Mouse (Mus musculus): ENCODE data around the gene Cnpy3. TPM values are rescaled to one million over a fixed set of nuclear protein-coding genes. Genes with fewer than 3 reads are reported as not detected.
A peak's percentile ranks its signal among the peaks of the same experiment; 100 is the strongest.

The Cnpy3 gene
- polyA plus RNA-seq, 1 experiment from 2014 or later = 67.7 TPM

DNA sequence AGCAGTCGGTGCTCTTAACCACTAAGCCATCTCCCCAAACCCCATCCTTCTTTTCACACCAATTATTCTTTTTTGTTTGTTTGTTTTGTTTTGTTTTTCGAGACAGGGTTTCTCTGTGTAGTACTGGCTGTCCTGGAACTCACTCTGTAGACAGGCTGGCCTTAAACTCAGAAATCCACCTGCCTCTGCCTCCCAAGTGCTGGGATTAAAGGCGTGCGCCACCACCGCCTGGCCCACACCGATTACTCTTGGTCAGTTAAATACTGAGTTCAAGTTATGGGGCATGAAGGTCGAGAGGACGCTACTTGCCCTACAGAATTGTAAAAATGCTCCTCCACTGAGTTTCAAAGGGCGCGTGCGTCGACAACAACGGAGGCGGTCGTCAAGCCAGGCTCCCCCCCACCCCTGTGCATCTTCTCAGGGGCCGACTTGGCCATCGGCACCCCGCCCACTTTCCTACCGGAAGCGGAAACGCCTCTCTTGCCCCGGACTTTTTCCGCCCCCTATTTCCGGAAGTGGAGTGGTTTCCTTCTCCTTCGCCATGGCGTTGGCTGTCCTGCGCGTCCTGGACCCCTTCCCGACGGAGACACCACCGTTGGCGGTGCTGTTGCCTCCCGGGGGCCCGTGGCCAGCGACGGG is 40.9 kb downstream of the Cnpy3 start, which contains the start of gene Pex6:
TSS of gene Pex6 (plus strand) at position 505 of the 639 bp plus-strand sequence.
- WGBS = 7% methylated on average over 36 of the region's 36 CpGs
- Histone ChIP-seq H3K4me3 (peak within 1 kb of the TSS; percentile 100), H3K27me3 (no peaks in the 10 kb centered on the region), H3K4me1 (peaks cover 23% of the 10 kb centered on the region), H3K4me2 (replicated peaks) (peak within 1 kb of the TSS; percentile 100), H3K9me3 (no peaks in the 10 kb centered on the region), H3K36me3 (peaks cover 29% of the 10 kb centered on the region), H3K9ac (peak within 1 kb of the TSS; percentile 96), H3K27ac (peak within 1 kb of the TSS; percentile 65; the same call in 1 of the 2 replicates)
- peak; percentile 91 for ATAC-seq (ENCODE audit: low FRiP score, low read depth)

DNA sequence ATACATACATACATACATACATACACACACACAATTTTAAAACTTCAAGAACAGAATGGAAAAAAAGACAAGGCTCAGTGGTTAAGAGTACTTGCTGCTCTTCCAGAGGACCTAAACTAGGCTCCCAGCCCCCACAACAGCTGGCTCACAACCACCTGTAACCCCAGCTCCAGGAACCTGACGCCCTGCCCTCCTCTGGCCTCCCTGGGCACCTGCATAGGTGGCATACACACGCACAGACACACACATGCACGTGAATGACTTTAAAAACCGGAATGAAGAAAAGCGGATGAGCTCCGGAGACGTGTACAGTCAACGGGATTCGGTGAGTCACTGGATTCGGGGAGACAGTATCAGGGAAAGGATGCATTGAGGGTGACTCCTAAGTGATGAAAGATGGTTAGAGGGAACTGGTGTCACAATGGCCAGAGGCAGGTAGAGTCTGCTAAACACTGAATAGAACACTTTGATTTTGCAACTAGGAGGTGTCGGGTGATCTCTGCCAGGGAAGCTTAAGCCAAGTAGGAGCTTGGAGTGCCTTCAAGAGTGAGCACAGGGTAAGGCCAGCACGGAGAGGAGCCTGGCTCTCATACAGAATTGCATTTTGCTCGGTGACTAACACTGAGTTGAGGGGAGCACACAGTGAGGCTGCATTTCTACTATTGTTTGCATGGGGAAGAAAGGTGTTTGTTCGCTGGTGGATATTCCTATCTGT is 45.5 kb downstream of the Cnpy3 start:
- Histone ChIP-seq H3K27me3 (no peaks in the 10 kb centered on the region), H3K4me3 (no peak overlapping the region), H3K9ac (no peak overlapping the region), H3K36me3 (no peaks in the 10 kb centered on the region), H3K27ac (no peak overlapping the region), H3K9me3 (no peaks in the 10 kb centered on the region), H3K4me1 (peaks cover 34% of the 10 kb centered on the region), H3K4me2 (replicated peaks) (peak overlapping the region; percentile 89; the same call in 1 of the 2 replicates)
- WGBS = 91% methylated on average over 14 of the region's 14 CpGs
- ATAC-seq (ENCODE audit: low FRiP score, low read depth) = no peak

DNA sequence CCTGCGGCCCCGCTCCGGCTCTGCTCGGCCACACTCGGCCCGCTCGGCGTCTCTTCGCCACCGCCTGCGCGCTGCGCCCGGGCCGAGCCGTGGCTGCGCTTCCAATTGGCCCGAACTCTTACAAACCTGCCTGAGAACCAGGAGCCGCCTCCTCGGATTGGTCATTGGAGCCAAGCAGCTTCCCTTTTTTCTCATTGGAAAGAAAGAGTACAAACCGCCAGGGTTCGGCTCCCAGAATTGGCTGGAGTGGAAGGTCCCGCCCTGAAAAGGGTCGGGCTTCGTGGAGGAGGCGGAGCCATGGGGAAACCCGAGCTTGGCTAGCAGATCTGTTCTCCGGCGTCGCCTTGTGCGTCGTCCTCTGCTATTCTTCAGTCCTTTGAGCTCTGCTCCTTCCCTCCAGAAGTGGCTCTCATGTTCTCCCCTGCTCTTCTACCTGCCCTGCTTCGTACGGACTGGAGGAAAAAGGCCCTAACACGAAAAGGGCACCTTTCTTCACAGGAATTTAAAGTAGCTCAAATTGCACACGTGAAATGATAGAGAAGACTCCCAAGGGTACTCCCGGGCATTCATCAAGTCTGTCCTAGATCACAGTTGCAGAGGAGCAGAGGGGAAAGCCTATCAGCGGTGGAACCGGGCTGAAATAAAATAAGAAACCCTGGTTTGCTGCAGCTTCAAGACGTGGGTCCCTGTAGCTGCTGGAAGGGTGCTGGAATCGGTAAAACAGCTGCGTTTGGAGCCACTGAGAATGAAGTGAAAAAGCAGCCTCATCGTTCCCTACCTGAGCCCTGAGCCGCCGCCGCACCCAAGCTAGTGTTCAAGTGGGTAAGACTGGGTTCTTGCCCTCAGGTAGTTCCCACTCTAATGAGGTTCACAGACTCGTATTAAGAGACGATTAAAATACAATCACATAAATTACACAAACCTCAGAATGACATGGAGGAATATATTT is 46.9 kb downstream of the Cnpy3 start, which contains the start of gene Ppp2r5d:
TSS of gene Ppp2r5d (minus strand) at position 225 of the 949 bp plus-strand sequence.
- H3K9me3 ChIP-seq = no peaks in the 10 kb centered on the region
- peak; percentile 97 for ATAC-seq (ENCODE audit: low FRiP score, low read depth)
- 0 out of 2 replicates have a peak, but pooled peaks cover 7% of the 10 kb centered on the region for H3K36me3 ChIP-seq
- peak within 1 kb of the TSS; percentile 90 for H3K4me3 ChIP-seq
- peak within 1 kb of the TSS; percentile 89 for H3K4me2 ChIP-seq (replicated peaks)
- H3K4me1 ChIP-seq = peaks cover 33% of the 10 kb centered on the region
- H3K27ac ChIP-seq = peak within 1 kb of the TSS; percentile 93
- H3K27me3 ChIP-seq = no peaks in the 10 kb centered on the region
- 1% methylated on average over 48 of the region's 48 CpGs for WGBS
- H3K9ac ChIP-seq = peak within 1 kb of the TSS; percentile 96

DNA sequence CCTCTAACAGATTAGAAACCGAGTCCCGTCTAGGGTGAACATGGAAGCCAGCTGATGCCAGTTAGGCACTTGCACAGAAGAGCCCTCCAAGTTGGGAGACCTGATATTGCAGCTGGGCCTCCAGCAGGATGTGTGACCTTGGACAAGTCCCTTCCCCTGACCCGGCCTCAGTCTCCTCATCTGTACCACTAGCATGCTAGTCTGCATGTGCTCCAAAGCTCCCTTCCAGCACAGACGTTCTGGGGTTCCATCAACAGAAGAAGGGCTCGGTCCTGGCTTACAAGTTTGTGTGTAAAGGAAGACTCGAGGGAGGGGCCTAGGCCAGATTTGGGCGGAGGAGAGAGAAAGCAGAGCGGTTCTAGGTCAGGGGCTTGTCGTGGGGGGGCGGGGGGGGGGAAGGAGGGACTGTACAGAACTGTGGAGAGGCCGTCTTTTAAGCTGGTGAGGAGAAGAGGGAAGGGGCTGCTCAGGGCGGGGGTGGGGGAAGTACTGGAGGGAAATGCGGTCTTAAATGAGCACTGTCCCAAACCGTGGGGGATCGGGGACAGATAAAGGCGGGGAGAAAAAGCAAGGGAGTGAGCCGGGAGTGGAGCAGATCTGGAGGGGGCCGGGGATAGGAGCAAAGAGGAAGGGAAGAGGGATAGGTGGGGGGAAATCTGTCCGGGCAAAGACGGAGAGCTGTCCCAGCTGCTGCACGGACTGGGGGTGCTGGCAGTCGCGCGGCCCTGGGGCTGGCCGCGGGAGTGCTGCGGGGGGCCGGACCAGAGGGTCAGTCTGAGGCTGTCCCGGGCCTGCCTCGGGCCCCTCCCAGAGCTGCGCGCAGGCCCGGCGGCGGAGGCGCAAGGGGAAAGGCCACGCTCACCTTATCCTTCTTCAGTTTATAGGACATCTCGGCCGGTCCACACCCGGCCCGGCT is 47.8 kb downstream of the Cnpy3 start:
- Histone ChIP-seq H3K9me3 (no peaks in the 10 kb centered on the region), H3K4me3 (peak overlapping the region; percentile 90), H3K27me3 (no peaks in the 10 kb centered on the region), H3K4me1 (peaks cover 33% of the 10 kb centered on the region), H3K9ac (peak overlapping the region; percentile 96), H3K4me2 (replicated peaks) (peak overlapping the region; percentile 89), H3K27ac (peak overlapping the region; percentile 90), H3K36me3 (peaks cover 15% of the 10 kb centered on the region)
- WGBS = 5% methylated on average over 38 of the region's 41 CpGs
- peak; percentile 75 for ATAC-seq (ENCODE audit: low FRiP score, low read depth)

DNA sequence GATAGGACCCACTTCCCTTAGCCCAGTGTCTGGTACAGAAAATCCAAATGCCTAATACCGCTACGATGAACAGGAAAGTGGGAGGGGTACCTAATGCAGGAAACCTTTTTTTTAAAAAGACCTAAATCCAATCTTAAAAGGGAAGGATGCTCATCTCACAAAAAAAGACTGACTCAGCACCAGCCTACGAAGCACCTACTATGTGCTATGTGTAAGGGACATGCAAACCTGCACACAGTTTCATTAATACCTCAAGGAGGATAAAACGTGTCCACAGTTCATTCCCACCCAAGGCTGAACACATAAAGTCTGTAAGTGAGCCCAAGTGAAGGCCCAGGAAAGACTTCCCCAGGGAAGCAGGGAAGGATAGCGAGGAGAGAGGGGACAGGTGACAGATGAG is 49.5 kb downstream of the Cnpy3 start:
- 83% methylated on average over 5 of the region's 5 CpGs for WGBS
- Histone ChIP-seq H3K27ac (no peak overlapping the region), H3K36me3 (peaks cover 33% of the 10 kb centered on the region), H3K4me1 (peaks cover 33% of the 10 kb centered on the region), H3K4me2 (replicated peaks) (peak overlapping the region; percentile 89), H3K27me3 (no peaks in the 10 kb centered on the region), H3K9me3 (no peaks in the 10 kb centered on the region), H3K4me3 (0 out of 2 replicates have a peak overlapping the region, but pooled peaks have one; percentile 90), H3K9ac (peak overlapping the region; percentile 96; the same call in 1 of the 2 replicates)
- no peak for ATAC-seq (ENCODE audit: low FRiP score, low read depth)

DNA sequence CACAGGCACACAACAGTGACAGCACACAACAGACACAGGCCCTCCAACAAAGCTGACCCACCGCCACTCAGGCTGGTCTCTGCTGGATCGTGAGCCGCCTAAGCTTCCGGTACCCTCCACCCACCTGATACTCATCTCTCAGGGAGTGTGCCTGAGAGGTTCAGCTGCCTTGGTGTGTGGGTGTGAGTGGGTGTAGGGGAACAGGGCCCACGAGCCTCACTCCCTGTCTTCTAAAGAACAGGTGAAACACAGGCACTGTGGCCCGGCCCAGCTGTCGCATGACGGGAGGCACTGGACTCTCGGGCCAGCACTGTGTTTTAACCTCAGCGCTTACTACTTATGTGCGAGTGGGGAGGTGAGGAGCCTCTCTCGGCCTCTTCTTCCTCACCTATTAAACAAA is 49.9 kb downstream of the Cnpy3 start:
- ATAC-seq (ENCODE audit: low FRiP score, low read depth) = no peak
- H3K4me1 ChIP-seq = peaks cover 33% of the 10 kb centered on the region
- H3K27ac ChIP-seq = no peak overlapping the region
- 89% methylated on average over 12 of the region's 12 CpGs for WGBS
- peaks cover 37% of the 10 kb centered on the region for H3K36me3 ChIP-seq
- H3K4me3 ChIP-seq = no peak overlapping the region
- H3K9me3 ChIP-seq = no peaks in the 10 kb centered on the region
- peak overlapping the region; percentile 96; the same call in 1 of the 2 replicates for H3K9ac ChIP-seq
- H3K27me3 ChIP-seq = no peaks in the 10 kb centered on the region
- H3K4me2 ChIP-seq (replicated peaks) = no peak overlapping the region

DNA sequence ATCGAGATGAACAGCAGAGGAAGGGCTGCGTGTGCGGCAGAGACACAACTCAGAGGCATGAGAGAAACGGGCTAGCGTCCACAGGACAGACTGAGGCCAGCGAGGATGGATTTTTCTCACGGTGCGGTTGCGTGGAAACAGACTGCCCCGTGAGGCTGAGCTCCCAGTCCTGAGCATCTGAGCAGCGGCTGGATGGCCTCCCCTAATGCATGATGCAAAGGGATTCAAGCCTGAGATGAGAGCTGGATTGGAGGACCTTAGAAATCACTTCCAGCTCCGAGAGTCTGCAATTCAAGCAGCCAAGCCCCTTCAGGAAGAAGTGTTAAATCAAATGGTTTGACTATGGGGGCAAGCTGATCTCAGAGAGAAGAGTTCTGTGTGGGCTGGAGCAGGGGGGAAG is 50.5 kb downstream of the Cnpy3 start:
- WGBS = 81% methylated on average over 12 of the region's 12 CpGs
- H3K4me3 ChIP-seq = no peak overlapping the region
- H3K4me1 ChIP-seq = peaks cover 33% of the 10 kb centered on the region
- peak overlapping the region; percentile 96; the same call in 1 of the 2 replicates for H3K9ac ChIP-seq
- no peaks in the 10 kb centered on the region for H3K9me3 ChIP-seq
- no peaks in the 10 kb centered on the region for H3K27me3 ChIP-seq
- H3K36me3 ChIP-seq = peaks cover 41% of the 10 kb centered on the region
- no peak overlapping the region for H3K4me2 ChIP-seq (replicated peaks)
- no peak overlapping the region for H3K27ac ChIP-seq
- no peak for ATAC-seq (ENCODE audit: low FRiP score, low read depth)

DNA sequence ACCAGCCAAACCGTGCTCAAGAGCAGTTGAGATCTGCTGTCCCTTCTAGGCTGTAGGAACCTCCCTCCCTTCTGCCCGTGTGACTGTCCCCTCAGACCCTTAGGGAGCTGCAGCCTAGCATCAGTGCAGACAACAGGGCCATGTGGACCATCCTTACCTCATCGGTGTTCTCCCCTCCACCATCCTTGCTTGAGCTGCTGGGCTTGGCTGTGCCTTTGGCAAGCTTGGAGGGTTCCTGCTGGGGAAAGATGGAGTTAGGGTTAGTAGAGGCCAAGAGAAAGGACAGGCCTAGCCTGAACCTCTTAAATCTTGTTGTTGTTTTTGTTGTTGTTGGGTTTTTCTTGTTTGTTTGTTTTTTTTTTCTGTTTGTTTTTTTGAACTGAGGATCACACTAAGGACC is 52.1 kb downstream of the Cnpy3 start:
- peaks cover 51% of the 10 kb centered on the region for H3K36me3 ChIP-seq
- ATAC-seq (ENCODE audit: low FRiP score, low read depth) = no peak
- H3K27ac ChIP-seq = no peak overlapping the region
- no peaks in the 10 kb centered on the region for H3K9me3 ChIP-seq
- H3K9ac ChIP-seq = no peak overlapping the region
- no peak overlapping the region for H3K4me2 ChIP-seq (replicated peaks)
- peaks cover 25% of the 10 kb centered on the region for H3K4me1 ChIP-seq
- H3K27me3 ChIP-seq = no peaks in the 10 kb centered on the region
- no peak overlapping the region for H3K4me3 ChIP-seq
- 85% methylated on average over 3 of the region's 3 CpGs for WGBS

DNA sequence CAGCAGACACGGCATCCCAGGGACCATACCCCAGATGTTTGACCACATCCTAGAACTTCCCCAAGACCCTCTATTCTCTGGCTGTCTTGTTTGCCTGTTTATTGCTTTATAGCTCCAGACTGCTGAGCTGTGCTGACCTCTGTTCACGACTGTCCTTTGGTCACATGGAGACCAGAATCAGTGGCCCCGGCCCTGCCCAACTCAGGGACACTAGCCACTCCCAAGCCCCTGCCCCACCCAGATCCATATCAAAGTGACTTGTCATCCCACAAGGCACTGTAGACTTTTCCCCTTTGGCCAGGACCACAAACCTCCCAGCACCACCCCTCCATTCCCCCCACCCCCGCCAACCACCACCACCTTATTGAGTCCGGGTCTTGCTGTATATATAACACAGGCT is 52.8 kb downstream of the Cnpy3 start:
- no peak overlapping the region for H3K4me3 ChIP-seq
- no peak overlapping the region for H3K4me2 ChIP-seq (replicated peaks)
- H3K27ac ChIP-seq = no peak overlapping the region
- 49% methylated on average over 5 of the region's 5 CpGs for WGBS
- H3K27me3 ChIP-seq = no peaks in the 10 kb centered on the region
- 0 out of 2 replicates have a peak overlapping the region, but pooled peaks have one; percentile 2 for H3K9ac ChIP-seq
- no peaks in the 10 kb centered on the region for H3K9me3 ChIP-seq
- peaks cover 25% of the 10 kb centered on the region for H3K4me1 ChIP-seq
- ATAC-seq (ENCODE audit: low FRiP score, low read depth) = no peak
- H3K36me3 ChIP-seq = peaks cover 51% of the 10 kb centered on the region

DNA sequence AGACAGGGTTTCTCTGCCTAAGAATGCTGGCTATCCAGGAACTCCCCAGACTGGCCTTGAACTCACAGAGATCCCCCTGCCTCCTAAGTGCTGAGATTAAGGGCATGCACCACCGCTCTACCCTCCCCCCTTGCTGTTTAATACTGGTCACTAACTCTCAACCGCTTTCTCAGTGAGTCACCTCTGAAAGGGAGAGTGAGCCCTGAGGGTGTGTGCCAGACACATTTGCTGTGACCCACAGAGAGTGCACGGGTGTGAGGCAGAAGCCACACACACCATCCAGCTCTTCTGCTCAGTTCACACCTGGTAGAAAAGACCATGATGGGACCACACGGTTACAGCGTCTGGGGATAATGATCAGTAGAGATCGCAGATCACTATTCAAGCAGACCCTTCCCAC is 53.5 kb downstream of the Cnpy3 start:
- no peaks in the 10 kb centered on the region for H3K27me3 ChIP-seq
- H3K27ac ChIP-seq = no peak overlapping the region
- no peaks in the 10 kb centered on the region for H3K9me3 ChIP-seq
- H3K4me1 ChIP-seq = peaks cover 19% of the 10 kb centered on the region
- H3K4me3 ChIP-seq = no peak overlapping the region
- no peak for ATAC-seq (ENCODE audit: low FRiP score, low read depth)
- peaks cover 54% of the 10 kb centered on the region for H3K36me3 ChIP-seq
- no peak overlapping the region for H3K9ac ChIP-seq
- 79% methylated on average over 6 of the region's 6 CpGs for WGBS
- H3K4me2 ChIP-seq (replicated peaks) = no peak overlapping the region

DNA sequence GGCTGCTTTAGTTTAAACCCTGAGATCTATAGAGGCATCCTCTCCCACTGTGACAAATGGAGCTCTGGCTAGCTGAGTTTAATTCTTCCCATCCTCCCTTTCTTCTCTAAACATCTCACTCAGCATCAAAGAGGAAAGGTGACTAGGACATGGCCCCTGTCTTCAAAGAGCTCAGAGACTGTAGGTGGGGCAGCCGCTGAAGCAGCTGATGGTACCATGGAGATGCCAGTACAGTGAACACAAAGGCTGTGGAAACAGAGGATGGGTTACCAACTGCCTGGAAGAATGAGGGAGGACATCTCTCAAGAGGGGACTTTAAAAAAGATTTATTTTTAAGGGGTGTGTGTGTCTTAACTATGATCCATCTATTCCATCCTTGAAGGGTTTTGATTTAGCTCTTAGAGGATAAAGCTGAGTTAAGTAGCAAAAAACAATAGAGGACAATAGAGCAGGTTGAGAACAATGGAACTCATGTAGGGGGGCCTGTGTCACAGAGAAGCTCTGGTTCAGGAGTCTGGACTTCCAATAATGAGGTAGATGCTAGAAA is 57.4 kb downstream of the Cnpy3 start:
- no peak overlapping the region for H3K9ac ChIP-seq
- H3K4me2 ChIP-seq (replicated peaks) = no peak overlapping the region
- H3K27ac ChIP-seq = no peak overlapping the region
- no peaks in the 10 kb centered on the region for H3K9me3 ChIP-seq
- H3K27me3 ChIP-seq = no peaks in the 10 kb centered on the region
- peaks cover 61% of the 10 kb centered on the region for H3K36me3 ChIP-seq
- no peak overlapping the region for H3K4me3 ChIP-seq
- no peak for ATAC-seq (ENCODE audit: low FRiP score, low read depth)
- 86% methylated on average over 1 of the region's 1 CpGs for WGBS
- no peaks in the 10 kb centered on the region for H3K4me1 ChIP-seq
